Comparison of ENCODE assay signal across 23 mouse cellular contexts in genomic region chr9:77385611-77386010, GRCm38 (mm10). TPM values are rescaled to one million over a fixed set of nuclear protein-coding genes. Genes with fewer than 3 reads are reported as not detected.
DNase-seq lines count a peak whose midpoint lies in the region; ATAC-seq and TF ChIP-seq lines count a peak whose summit lies in the region.
"Had no signal": no experiment of that assay in that cellular context is flagged by ENCODE, and none has a peak within 500 bp of the region (broad histone marks: within the 10 kb centered on the region; RNA-seq: fewer than 3 reads in every experiment).

No protein-coding gene starts in this region.

- peak overlapping the region; percentile 53 for H3K27ac ChIP-seq in heart, embryonic 10.5 days
- H3K27ac ChIP-seq in intestine, embryonic 14.5 days (ENCODE audit: low read depth) = no peak overlapping the region
- no peak overlapping the region for H3K27ac ChIP-seq in intestine, postnatal 0 days (ENCODE audit: low read depth, low read length)
- H3K27ac ChIP-seq in heart, embryonic 16.5 days (ENCODE audit: low read length) = no peak overlapping the region
- no peak overlapping the region for H3K27ac ChIP-seq in limb, embryonic 14.5 days (replicated peaks; ENCODE audit: low read depth, low read length)
- H3K27ac ChIP-seq: embryonic facial prominence, embryonic 12.5 days; hindbrain, postnatal 0 days; liver, embryonic 13.5 days; lung, embryonic 15.5 days; stomach, embryonic 15.5 days had no signal

- no peak for DNase-seq in heart, embryonic 10.5 days (ENCODE audit: low spot score)
- DNase-seq in heart, adult 9 months (ENCODE audit: low spot score in 2 of 2) = no peak
- DNase-seq in intestine, embryonic 14.5 days (ENCODE audit: low spot score) = peak; percentile 50
- DNase-seq in limb, embryonic 14.5 days (ENCODE audit: low spot score) = peak; percentile 54
- DNase-seq in adrenal gland, adult (ENCODE audit: inconsistent age in 2 of 2, low spot score in 1 of 2) = no peak
- DNase-seq in frontal cortex, postnatal 36 days (ENCODE audit: low spot score in 2 of 2) = no peak
- DNase-seq: adrenal gland, postnatal 36 days; cerebellum, adult 9-10 months; forebrain, postnatal 0 days; kidney, postnatal 10 days; left cerebral cortex, postnatal 4 days; liver, embryonic 13.5 days; lung, postnatal 36 days; midbrain, embryonic 14.5 days had no signal

- no peaks in the 10 kb centered on the region for H3K27me3 ChIP-seq in heart, embryonic 10.5 days (ENCODE audit: insufficient read depth, poor library complexity, severe bottlenecking)
- H3K27me3 ChIP-seq in intestine, embryonic 14.5 days (replicated peaks; ENCODE audit: control insufficient read depth, insufficient read depth, low read length) = no peaks in the 10 kb centered on the region
- no peaks in the 10 kb centered on the region for H3K27me3 ChIP-seq in intestine, postnatal 0 days (replicated peaks; ENCODE audit: control insufficient read depth, insufficient read depth, low read length)
- H3K27me3 ChIP-seq in heart, embryonic 16.5 days (ENCODE audit: control insufficient read depth, insufficient read depth, low read length) = no peaks in the 10 kb centered on the region
- H3K27me3 ChIP-seq in limb, embryonic 14.5 days (ENCODE audit: control insufficient read depth, insufficient read depth, low read length) = no peaks in the 10 kb centered on the region
- H3K27me3 ChIP-seq: embryonic facial prominence, embryonic 12.5 days; liver, embryonic 13.5 days; lung, embryonic 15.5 days; stomach, embryonic 15.5 days had no signal

- H3K9ac ChIP-seq in intestine, embryonic 14.5 days (ENCODE audit: low read length) = no peak overlapping the region
- no peak overlapping the region for H3K9ac ChIP-seq in intestine, postnatal 0 days (ENCODE audit: low read depth, low read length)
- peak overlapping the region; percentile 18; the same call in 1 of the 2 replicates for H3K9ac ChIP-seq in heart, embryonic 16.5 days (ENCODE audit: low read length)
- H3K9ac ChIP-seq in limb, embryonic 14.5 days (ENCODE audit: low read depth, low read length, severe bottlenecking) = no peak overlapping the region
- H3K9ac ChIP-seq: embryonic facial prominence, embryonic 12.5 days; forebrain, postnatal 0 days; liver, embryonic 13.5 days; lung, embryonic 15.5 days; stomach, embryonic 15.5 days had no signal

- peaks cover 26% of the 10 kb centered on the region for H3K4me1 ChIP-seq in heart, embryonic 10.5 days
- H3K4me1 ChIP-seq in intestine, embryonic 14.5 days (replicated peaks; ENCODE audit: control insufficient read depth, insufficient read depth, low read length) = peaks cover 6% of the 10 kb centered on the region; the same call in 1 of the 2 replicates
- H3K4me1 ChIP-seq in intestine, postnatal 0 days (replicated peaks; ENCODE audit: control insufficient read depth, insufficient read depth, low read length) = no peaks in the 10 kb centered on the region
- H3K4me1 ChIP-seq in heart, embryonic 16.5 days (ENCODE audit: control insufficient read depth, insufficient read depth, low read length) = peaks cover 8% of the 10 kb centered on the region
- 0 out of 2 replicates have a peak, but pooled peaks cover 6% of the 10 kb centered on the region for H3K4me1 ChIP-seq in limb, embryonic 14.5 days (ENCODE audit: control insufficient read depth, insufficient read depth, low read length)
- H3K4me1 ChIP-seq: embryonic facial prominence, embryonic 12.5 days; liver, embryonic 13.5 days; megakaryocyte, embryonic 14.5 days had no signal

- TF ChIP-seq POLR2A in limb, embryonic 14.5 days (IDR thresholded peaks at IDR 0.05; ENCODE audit: borderline replicate concordance, extremely low read depth, insufficient read depth, insufficient read length) = no peak

- H3K36me3 ChIP-seq in heart, embryonic 10.5 days = no peaks in the 10 kb centered on the region
- H3K36me3 ChIP-seq in intestine, embryonic 14.5 days (ENCODE audit: control insufficient read depth, insufficient read depth, low read length) = no peaks in the 10 kb centered on the region
- H3K36me3 ChIP-seq in intestine, postnatal 0 days (ENCODE audit: control insufficient read depth, insufficient read depth) = no peaks in the 10 kb centered on the region
- H3K36me3 ChIP-seq in heart, embryonic 16.5 days (ENCODE audit: control insufficient read depth, insufficient read depth) = no peaks in the 10 kb centered on the region
- no peaks in the 10 kb centered on the region for H3K36me3 ChIP-seq in limb, embryonic 14.5 days (ENCODE audit: control insufficient read depth, insufficient read depth, low read length)
- H3K36me3 ChIP-seq: embryonic facial prominence, embryonic 12.5 days; liver, embryonic 13.5 days; lung, embryonic 15.5 days; stomach, embryonic 15.5 days had no signal

- H3K9me3 ChIP-seq in heart, embryonic 10.5 days = no peaks in the 10 kb centered on the region
- no peaks in the 10 kb centered on the region for H3K9me3 ChIP-seq in intestine, embryonic 14.5 days (ENCODE audit: control insufficient read depth, low read length)
- H3K9me3 ChIP-seq in intestine, postnatal 0 days (ENCODE audit: control insufficient read depth) = no peaks in the 10 kb centered on the region
- no peaks in the 10 kb centered on the region for H3K9me3 ChIP-seq in heart, embryonic 16.5 days (replicated peaks; ENCODE audit: control insufficient read depth, low read length)
- H3K9me3 ChIP-seq in limb, embryonic 14.5 days (ENCODE audit: control insufficient read depth, low read length) = no peaks in the 10 kb centered on the region
- H3K9me3 ChIP-seq: embryonic facial prominence, embryonic 12.5 days; liver, embryonic 13.5 days; lung, embryonic 15.5 days; megakaryocyte, embryonic 14.5 days; stomach, embryonic 15.5 days had no signal

- H3K4me3 ChIP-seq in heart, embryonic 10.5 days = peak overlapping the region; percentile 34
- H3K4me3 ChIP-seq in intestine, embryonic 14.5 days (ENCODE audit: low read depth, low read length) = no peak overlapping the region
- H3K4me3 ChIP-seq in intestine, postnatal 0 days (ENCODE audit: low read depth, low read length) = no peak overlapping the region
- peak overlapping the region; percentile 6; the same call in 1 of the 2 replicates for H3K4me3 ChIP-seq in heart, embryonic 16.5 days (ENCODE audit: low read length)
- H3K4me3 ChIP-seq in limb, embryonic 14.5 days (replicated peaks; ENCODE audit: low read length) = no peak overlapping the region
- H3K4me3 ChIP-seq: embryonic facial prominence, embryonic 12.5 days; liver, embryonic 13.5 days; lung, embryonic 15.5 days; megakaryocyte, embryonic 14.5 days; stomach, embryonic 15.5 days had no signal

- WGBS in heart, embryonic 10.5 days = 67% methylated on average over 12 of the region's 12 CpGs
- WGBS in intestine, embryonic 14.5 days = 73% methylated on average over 12 of the region's 12 CpGs
- 74% methylated on average over 12 of the region's 12 CpGs for WGBS in intestine, postnatal 0 days
- 42% methylated on average over 12 of the region's 12 CpGs for WGBS in heart, embryonic 16.5 days
- 46% methylated on average over 12 of the region's 12 CpGs for WGBS in limb, embryonic 14.5 days

- no peak for TF ChIP-seq CTCF in intestine, postnatal 0 days (IDR thresholded peaks at IDR 0.05; ENCODE audit: low read depth)

- no peak for ATAC-seq in intestine, embryonic 14.5 days (replicated peaks; ENCODE audit: low FRiP score, low TSS enrichment, low read depth)
- ATAC-seq in intestine, postnatal 0 days = no peak
- ATAC-seq in heart, embryonic 16.5 days (replicated peaks; ENCODE audit: extremely low read depth, insufficient read depth, low FRiP score) = peak; percentile 43
- no peak for ATAC-seq in limb, embryonic 14.5 days (ENCODE audit: low FRiP score, low read depth)
- ATAC-seq: CD4-positive, CD25-positive, alpha-beta regulatory T cell, adult 4 months; forebrain, postnatal 0 days; hindbrain, postnatal 0 days had no signal

- no peak overlapping the region for H3K4me2 ChIP-seq in intestine, embryonic 14.5 days (ENCODE audit: low read length)
- no peak overlapping the region for H3K4me2 ChIP-seq in intestine, postnatal 0 days (replicated peaks; ENCODE audit: low read depth)
- H3K4me2 ChIP-seq in heart, embryonic 16.5 days (ENCODE audit: low read depth, low read length) = peak overlapping the region; percentile 54
- H3K4me2 ChIP-seq in limb, embryonic 14.5 days (replicated peaks; ENCODE audit: low read depth, low read length, severe bottlenecking) = peak overlapping the region; percentile 19; the same call in 1 of the 2 replicates
- H3K4me2 ChIP-seq: embryonic facial prominence, embryonic 12.5 days; liver, embryonic 13.5 days; lung, embryonic 15.5 days; stomach, embryonic 15.5 days had no signal

RNA-seq across cellular contexts. Expression of gene Mlip, which starts 32.8 kb away (rescaled TPM):
- polyA plus RNA-seq in heart, embryonic 10.5 days (2016; fragmentation: Nextera tagmentation; extraction: Ambion mirVana) = 38.6 and 68.6 TPM in 2 replicates
- polyA plus RNA-seq in intestine, embryonic 14.5 days (2014; fragmentation: Nextera tagmentation; extraction: Ambion mirVana) = 0.19 and 0.42 TPM in 2 replicates
- 0.47 and 0.52 TPM in 2 replicates for polyA plus RNA-seq in intestine, postnatal 0 days (2015; fragmentation: Nextera tagmentation; extraction: Ambion mirVana)
- polyA plus RNA-seq in heart, embryonic 16.5 days (2015; fragmentation: Nextera tagmentation; extraction: Ambion mirVana) = 94.1 and 101 TPM in 2 replicates
- polyA plus RNA-seq in limb, embryonic 14.5 days (2012; rRNA removed) = 0.69 and 0.80 TPM in 2 replicates
- polyA plus RNA-seq in limb, embryonic 14.5 days (2014; fragmentation: Nextera tagmentation; extraction: Ambion mirVana) = 0.47 and 1.6 TPM in 2 replicates
- polyA plus RNA-seq: liver, embryonic 13.5 days; thymus, postnatal 0 days had no signal

Comparison
In these comparisons a context has a peak if more than half of its experiments do, and no peak if none do; other contexts are left out.
1. DNase-seq: peak in intestine, embryonic 14.5 days (single experiment) and limb, embryonic 14.5 days (single experiment); none in heart, embryonic 10.5 days (single experiment), heart, adult 9 months (0 of 2), adrenal gland, adult (0 of 2) and frontal cortex, postnatal 36 days (0 of 2).
2. H3K4me3 ChIP-seq: peak in heart, embryonic 10.5 days (single experiment) and heart, embryonic 16.5 days (single experiment); none in intestine, embryonic 14.5 days (single experiment), intestine, postnatal 0 days (single experiment) and limb, embryonic 14.5 days (single experiment).
3. H3K4me2 ChIP-seq: peak in heart, embryonic 16.5 days (single experiment) and limb, embryonic 14.5 days (single experiment); none in intestine, embryonic 14.5 days (single experiment) and intestine, postnatal 0 days (single experiment).
4. RNA of gene Mlip, which starts 32.8 kb away (polyA plus RNA-seq): 94.1 to 101 TPM in heart, embryonic 16.5 days and 38.6 to 68.6 TPM in heart, embryonic 10.5 days; 0.47 to 1.6 TPM in limb, embryonic 14.5 days, 0.47 to 0.52 TPM in intestine, postnatal 0 days and 0.19 to 0.42 TPM in intestine, embryonic 14.5 days; every median in the first group is over 10 times any median in the second.